Mouse (Mus musculus): ENCODE data around the gene Ctdnep1. TPM values are rescaled to one million over a fixed set of nuclear protein-coding genes. Genes with fewer than 3 reads are reported as not detected.

The Ctdnep1 gene
- polyA plus RNA-seq, 1 experiment from 2014 or later, result 25.3 TPM

DNA sequence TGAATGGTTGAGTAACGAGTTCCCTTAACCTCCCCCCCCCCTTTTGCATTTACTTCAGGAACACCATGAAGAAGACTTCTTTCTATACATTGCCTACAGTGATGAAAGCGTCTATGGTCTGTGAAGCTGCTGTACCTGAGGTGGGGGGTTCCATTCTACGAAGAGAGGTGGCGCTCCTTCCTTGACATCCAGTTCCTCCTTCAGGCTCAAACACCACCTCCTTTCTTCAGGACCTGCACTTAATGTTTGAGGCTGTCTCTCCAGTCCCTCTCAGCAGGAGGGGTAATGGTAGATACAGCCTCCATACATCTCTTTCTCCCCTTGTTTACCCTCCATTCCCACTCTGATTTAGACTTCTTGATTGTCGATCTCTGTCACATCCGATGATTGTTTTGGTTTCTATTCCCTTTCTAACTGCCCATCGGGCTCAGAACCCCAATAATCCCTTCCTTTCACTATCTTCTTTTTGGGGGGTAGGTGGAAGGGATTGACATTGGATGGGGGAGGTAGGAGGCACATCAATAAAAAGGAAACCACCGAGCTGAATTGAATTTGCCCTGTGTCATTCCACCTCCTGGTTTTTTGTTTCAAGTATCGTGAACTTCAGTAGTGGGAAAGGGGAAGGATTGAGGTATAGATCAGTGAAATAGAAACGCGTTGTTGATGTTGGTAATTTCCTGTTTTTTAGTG is 13.6 kb downstream of the Ctdnep1 start:
- no peak overlapping the region for H3K27ac ChIP-seq (replicated peaks)
- H3K36me3 ChIP-seq (replicated peaks), result peaks cover 50% of the 10 kb centered on the region
- DNase-seq (ENCODE audit: low spot score), result no peak
- H3K4me3 ChIP-seq, result peak overlapping the region; percentile 99
- H3K9me3 ChIP-seq, result no peaks in the 10 kb centered on the region
- H3K4me1 ChIP-seq, result peaks cover 40% of the 10 kb centered on the region
- no peaks in the 10 kb centered on the region for H3K27me3 ChIP-seq (replicated peaks; ENCODE audit: low read depth, poor library complexity, severe bottlenecking)
- 83% methylated on average over 11 of the region's 11 CpGs for WGBS

DNA sequence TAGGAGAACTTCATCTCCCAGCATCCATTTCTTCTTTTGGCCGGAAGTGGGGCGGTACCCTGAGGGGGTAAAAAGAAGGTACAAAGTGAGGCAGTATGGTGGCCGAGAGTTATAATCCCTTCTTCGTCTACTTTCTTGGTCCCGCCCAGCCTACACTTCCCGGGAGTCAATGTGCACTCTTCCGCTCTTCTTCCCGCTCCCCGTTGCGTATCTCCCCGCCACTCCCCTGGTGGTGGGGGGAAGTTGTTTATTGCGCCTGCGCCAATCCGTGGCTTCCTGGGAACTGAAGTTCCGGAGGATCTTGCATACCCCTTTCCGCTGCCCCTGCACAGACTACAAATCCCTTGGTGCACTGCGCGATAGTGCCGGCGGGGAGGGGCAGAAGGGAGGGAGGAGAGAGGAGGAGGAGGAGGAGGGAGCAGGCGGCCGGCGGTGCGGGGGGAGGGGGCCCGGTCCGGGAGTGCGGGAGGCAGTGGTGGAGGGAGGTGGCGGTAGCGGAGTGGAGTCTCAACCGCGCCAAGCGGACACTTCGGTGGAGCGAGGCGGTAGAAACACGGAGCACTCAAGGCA is 14.5 kb downstream of the Ctdnep1 start, which contains the start of gene Phf23:
TSS of gene Phf23 (plus strand) at position 387 of the 570 bp plus-strand sequence.
- peak within 1 kb of the TSS; percentile 99 for H3K4me3 ChIP-seq
- peaks cover 47% of the 10 kb centered on the region for H3K36me3 ChIP-seq (replicated peaks)
- WGBS, result under 1% methylated on average over 36 of the region's 36 CpGs
- H3K9me3 ChIP-seq, result no peaks in the 10 kb centered on the region
- peak; percentile 99 for DNase-seq (ENCODE audit: low spot score)
- peak within 1 kb of the TSS; percentile 97 for H3K27ac ChIP-seq (replicated peaks)
- peaks cover 40% of the 10 kb centered on the region for H3K4me1 ChIP-seq
- no peaks in the 10 kb centered on the region for H3K27me3 ChIP-seq (replicated peaks; ENCODE audit: low read depth, poor library complexity, severe bottlenecking)

DNA sequence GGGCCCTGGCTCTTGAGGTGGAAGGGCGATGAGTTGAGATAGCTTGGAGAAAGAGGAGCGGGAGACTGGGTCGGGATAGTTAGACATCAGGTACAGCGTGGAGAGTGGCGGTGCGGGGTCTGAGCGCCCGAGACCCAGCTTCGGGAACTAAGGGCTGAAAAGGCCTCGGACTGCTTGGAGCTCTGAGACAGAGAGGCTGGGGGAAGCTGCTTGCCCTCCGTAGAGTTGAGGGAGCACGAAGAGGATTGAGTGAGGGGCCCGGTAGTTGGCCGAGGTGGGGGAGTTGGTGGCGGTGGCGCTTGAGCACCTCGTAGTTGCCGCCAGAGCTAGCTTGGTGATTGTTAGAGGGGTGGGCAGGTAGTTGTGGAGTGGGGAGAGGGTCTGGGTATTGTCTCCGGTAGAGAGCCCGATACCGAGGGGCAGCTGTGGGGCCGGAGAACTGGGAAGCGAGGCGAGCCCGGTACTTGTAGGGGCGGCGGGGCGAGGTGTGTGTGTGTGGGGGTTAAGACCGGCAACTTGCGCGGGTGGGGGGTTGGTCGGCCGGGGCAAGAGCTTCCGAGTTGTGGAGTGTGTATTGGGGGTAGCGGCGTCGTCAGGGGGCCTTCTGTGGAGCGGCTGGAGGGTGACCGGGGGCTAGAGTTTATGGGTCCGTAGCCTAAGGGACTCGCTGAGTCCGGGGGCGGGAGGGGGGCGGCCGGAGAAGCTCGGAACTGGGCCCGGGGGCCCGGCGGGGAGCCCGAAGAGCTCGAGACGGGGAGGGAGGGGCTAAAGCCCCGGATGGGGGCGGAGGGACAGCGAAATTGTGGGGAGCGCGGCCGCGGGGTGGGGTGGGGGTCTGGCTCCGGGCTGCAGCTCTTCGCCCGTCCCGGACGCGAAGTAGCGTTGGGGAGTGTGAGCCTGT is 15.5 kb downstream of the Ctdnep1 start:
- H3K36me3 ChIP-seq (replicated peaks), result peaks cover 47% of the 10 kb centered on the region
- H3K27ac ChIP-seq (replicated peaks), result peak overlapping the region; percentile 97
- 1% methylated on average over 66 of the region's 66 CpGs for WGBS
- peak overlapping the region; percentile 99 for H3K4me3 ChIP-seq
- peaks cover 40% of the 10 kb centered on the region for H3K4me1 ChIP-seq
- no peak for DNase-seq (ENCODE audit: low spot score)
- no peaks in the 10 kb centered on the region for H3K9me3 ChIP-seq
- no peaks in the 10 kb centered on the region for H3K27me3 ChIP-seq (replicated peaks; ENCODE audit: low read depth, poor library complexity, severe bottlenecking)

DNA sequence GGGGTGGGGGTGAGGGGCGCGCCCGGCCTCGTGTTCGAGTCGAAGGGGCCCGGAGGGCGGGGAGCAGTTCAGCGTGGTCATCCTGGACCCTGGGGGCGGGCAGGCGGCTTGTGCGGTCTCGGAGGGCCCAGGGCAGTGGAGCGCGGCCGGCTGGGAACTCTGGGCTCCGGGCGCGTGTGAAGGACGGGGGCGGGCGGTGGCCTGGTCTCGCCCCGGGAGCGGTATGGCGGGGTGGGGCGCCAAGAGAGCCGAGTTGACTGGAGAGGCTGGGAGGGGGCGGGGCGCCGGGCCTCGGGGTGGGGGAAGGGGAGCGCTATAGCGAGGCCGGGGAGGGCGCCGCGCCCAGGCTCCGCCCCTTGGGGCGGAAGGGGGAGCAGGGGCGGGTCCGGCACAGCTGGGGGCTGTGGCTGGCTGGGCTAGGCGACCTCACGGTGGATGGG is 16.1 kb downstream of the Ctdnep1 start:
- H3K9me3 ChIP-seq, result no peaks in the 10 kb centered on the region
- peak overlapping the region; percentile 99 for H3K4me3 ChIP-seq
- H3K27ac ChIP-seq (replicated peaks), result peak overlapping the region; percentile 97
- peaks cover 47% of the 10 kb centered on the region for H3K4me1 ChIP-seq
- DNase-seq (ENCODE audit: low spot score), result peak; percentile 96
- no peaks in the 10 kb centered on the region for H3K27me3 ChIP-seq (replicated peaks; ENCODE audit: low read depth, poor library complexity, severe bottlenecking)
- 2% methylated on average over 44 of the region's 44 CpGs for WGBS
- H3K36me3 ChIP-seq (replicated peaks), result peaks cover 50% of the 10 kb centered on the region

DNA sequence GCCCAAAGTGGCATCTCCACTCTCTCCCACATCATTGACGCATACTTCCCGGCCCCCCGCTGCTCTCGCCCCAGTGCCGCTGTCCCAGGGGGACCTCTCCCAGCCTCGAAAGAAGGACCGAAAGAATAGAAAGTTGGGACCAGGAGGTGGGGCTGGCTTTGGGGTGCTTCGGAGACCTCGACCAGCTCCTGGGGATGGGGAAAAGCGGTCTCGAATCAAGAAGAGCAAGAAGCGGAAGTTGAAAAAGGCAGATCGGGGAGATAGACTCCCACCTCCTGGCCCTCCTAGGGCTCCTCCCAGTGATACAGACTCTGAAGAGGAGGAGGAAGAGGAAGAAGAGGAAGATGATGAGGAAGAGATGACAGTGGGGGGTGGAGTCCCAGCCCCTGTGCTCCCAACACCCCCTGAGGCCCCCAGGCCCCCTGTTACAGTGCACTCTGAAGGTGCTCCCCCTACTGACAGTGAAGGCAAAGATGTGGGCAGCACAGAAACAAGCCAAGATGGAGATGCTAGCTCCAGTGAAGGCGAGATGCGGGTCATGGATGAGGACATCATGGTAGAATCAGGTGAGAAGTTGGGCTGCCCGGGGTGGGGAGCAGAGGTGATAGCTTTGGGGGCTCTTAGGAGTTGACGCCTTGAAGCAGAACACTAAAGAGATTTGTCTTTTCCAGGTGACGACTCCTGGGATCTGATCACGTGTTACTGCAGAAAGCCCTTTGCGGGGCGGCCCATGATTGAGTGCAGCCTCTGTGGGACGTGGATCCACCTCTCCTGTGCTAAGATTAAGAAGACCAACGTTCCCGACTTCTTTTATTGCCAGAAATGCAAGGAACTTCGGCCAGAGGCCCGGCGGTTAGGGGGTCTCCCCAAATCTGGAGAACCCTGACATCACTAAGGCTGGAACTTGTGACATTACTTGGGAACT is 17.9 kb downstream of the Ctdnep1 start:
- 94% methylated on average over 27 of the region's 27 CpGs for WGBS
- Histone ChIP-seq H3K4me1 (peaks cover 55% of the 10 kb centered on the region), H3K27ac (replicated peaks) (no peak overlapping the region; the same call in 1 of the 2 replicates), H3K9me3 (no peaks in the 10 kb centered on the region), H3K27me3 (replicated peaks; ENCODE audit: low read depth, poor library complexity, severe bottlenecking) (no peaks in the 10 kb centered on the region), H3K36me3 (replicated peaks) (peaks cover 43% of the 10 kb centered on the region), H3K4me3 (peak overlapping the region; percentile 99; the same call in 1 of the 2 replicates)
- DNase-seq (ENCODE audit: low spot score), result no peak

DNA sequence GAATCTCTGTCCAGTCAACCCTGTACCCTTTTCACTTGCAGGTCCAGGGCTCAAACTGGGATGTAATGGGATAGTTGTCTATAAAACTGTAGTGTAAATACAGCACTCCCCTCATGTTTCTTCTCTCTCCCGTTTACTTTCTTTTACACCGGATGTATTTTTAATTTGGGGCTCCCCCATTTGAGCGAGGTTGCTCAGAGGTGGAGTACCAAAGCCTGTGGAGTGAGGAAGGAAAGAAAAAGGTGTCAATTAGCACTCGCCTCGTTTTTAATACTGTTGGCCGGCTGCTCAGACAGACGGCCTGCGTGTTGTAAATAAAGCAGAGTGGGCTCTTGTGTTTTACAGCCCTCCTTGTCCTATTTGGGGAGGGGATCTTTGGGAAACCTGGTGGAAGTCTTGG is 18.7 kb downstream of the Ctdnep1 start:
- WGBS, result 83% methylated on average over 8 of the region's 8 CpGs
- Histone ChIP-seq H3K4me1 (peaks cover 50% of the 10 kb centered on the region), H3K9me3 (no peaks in the 10 kb centered on the region), H3K27me3 (replicated peaks; ENCODE audit: low read depth, poor library complexity, severe bottlenecking) (no peaks in the 10 kb centered on the region), H3K4me3 (peak overlapping the region; percentile 99), H3K27ac (replicated peaks) (no peak overlapping the region), H3K36me3 (replicated peaks) (peaks cover 41% of the 10 kb centered on the region)
- DNase-seq (ENCODE audit: low spot score), result no peak

DNA sequence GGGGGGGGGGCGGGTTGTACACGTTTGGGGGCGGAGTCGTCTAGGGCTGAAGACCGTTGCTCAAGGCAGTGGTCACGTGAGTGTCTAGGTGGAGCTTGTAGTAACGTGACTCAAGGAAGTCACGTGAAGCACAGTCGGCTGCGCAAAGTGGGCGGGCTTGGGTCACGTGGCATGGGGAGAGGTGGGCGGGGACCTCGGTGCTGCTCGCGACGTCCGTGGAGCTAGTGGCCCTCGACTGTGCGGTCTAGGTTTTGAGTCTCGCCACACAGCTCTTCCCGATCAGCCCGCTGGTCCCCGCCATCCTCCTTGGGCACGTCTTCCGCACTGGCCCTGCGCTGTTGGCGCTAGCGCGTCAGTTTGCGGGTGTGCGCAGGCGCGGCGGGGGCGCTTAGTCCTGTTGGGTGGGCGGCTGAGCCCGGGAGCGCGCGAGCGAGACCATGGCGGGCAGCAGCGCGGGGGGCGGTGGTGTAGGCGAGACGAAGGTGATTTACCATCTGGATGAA is 19.5 kb downstream of the Ctdnep1 start, which contains the start of gene Dvl2:
TSS of gene Dvl2 (plus strand) at position 200 of the 503 bp plus-strand sequence.
- peak within 1 kb of the TSS; percentile 99 for H3K4me3 ChIP-seq
- no peaks in the 10 kb centered on the region for H3K27me3 ChIP-seq (replicated peaks; ENCODE audit: low read depth, poor library complexity, severe bottlenecking)
- H3K9me3 ChIP-seq, result no peaks in the 10 kb centered on the region
- peak within 1 kb of the TSS; percentile 94 for H3K27ac ChIP-seq (replicated peaks)
- DNase-seq (ENCODE audit: low spot score), result peak; percentile 96
- H3K36me3 ChIP-seq (replicated peaks), result peaks cover 47% of the 10 kb centered on the region
- WGBS, result under 1% methylated on average over 48 of the region's 48 CpGs
- H3K4me1 ChIP-seq, result peaks cover 46% of the 10 kb centered on the region

DNA sequence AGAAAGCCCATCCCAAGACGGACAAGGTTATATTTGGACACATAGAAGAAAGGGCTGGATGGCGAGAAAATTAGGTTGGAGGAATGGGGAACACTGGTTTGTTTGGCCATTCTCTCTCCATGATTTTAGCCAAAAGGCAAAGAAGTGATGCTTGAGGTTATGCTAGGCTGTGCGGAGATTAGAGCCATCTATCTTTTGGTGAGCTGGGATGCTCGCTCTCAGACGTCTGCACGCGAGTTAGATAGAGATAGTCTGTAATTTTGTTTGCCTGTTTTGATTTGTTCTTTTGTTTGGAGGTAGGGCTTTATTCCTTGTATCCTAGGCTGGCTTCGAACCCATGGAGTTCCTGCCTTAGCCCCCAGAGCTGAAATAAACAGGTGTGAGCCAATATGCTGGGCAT is 20.2 kb downstream of the Ctdnep1 start:
- H3K9me3 ChIP-seq, result no peaks in the 10 kb centered on the region
- H3K27ac ChIP-seq (replicated peaks), result peak overlapping the region; percentile 94
- WGBS, result 15% methylated on average over 8 of the region's 8 CpGs
- H3K27me3 ChIP-seq (replicated peaks; ENCODE audit: low read depth, poor library complexity, severe bottlenecking), result no peaks in the 10 kb centered on the region
- H3K4me1 ChIP-seq, result peaks cover 46% of the 10 kb centered on the region
- H3K4me3 ChIP-seq, result peak overlapping the region; percentile 99
- peaks cover 54% of the 10 kb centered on the region for H3K36me3 ChIP-seq (replicated peaks)
- DNase-seq (ENCODE audit: low spot score), result no peak

DNA sequence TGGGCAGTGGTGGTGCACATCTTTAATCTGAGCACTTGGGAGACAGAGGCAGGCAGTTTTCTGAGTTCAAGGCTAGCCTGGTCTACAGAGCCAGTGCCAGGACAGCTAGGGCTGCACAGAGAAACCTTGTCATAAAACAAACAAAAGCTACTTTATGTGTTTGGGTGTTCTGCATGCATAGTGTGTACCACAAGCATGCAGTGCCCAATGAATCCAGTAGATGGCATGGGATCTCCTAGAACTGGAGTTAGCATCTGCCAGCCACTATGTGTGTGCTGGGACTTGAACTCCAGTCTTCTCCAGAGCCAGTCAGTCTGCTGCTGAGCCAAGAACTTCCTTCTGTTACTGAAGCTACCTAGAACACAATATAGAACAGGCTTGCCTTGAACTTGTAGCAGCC is 20.9 kb downstream of the Ctdnep1 start:
- peaks cover 61% of the 10 kb centered on the region for H3K36me3 ChIP-seq (replicated peaks)
- no peak overlapping the region for H3K27ac ChIP-seq (replicated peaks)
- H3K4me3 ChIP-seq, result peak overlapping the region; percentile 99
- DNase-seq (ENCODE audit: low spot score), result peak; percentile 50
- peaks cover 46% of the 10 kb centered on the region for H3K4me1 ChIP-seq
- no peaks in the 10 kb centered on the region for H3K9me3 ChIP-seq
- no peaks in the 10 kb centered on the region for H3K27me3 ChIP-seq (replicated peaks; ENCODE audit: low read depth, poor library complexity, severe bottlenecking)

DNA sequence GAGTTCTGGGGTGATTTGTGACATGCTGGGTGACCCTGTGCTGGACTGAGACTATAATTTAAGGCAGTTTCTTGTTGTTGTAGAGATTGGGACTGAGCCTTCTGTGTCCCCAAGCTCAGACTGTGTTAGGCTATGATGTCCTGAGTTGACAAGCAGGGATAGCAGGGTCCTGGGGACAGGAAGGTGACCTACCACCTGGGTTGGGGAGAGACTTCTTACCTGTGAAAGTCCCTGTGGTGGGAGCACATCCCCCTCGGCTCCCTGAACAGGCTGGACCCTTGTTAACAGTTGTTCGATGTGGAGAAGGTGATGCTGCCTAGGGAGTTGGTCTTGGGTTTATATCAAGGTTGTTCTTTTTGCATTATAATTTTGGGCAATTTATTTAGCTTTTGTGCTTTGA is 21.5 kb downstream of the Ctdnep1 start:
- peak overlapping the region; percentile 99 for H3K4me3 ChIP-seq
- peaks cover 42% of the 10 kb centered on the region for H3K4me1 ChIP-seq
- no peak for DNase-seq (ENCODE audit: low spot score)
- H3K27ac ChIP-seq (replicated peaks), result no peak overlapping the region
- peaks cover 67% of the 10 kb centered on the region for H3K36me3 ChIP-seq (replicated peaks)
- H3K27me3 ChIP-seq (replicated peaks; ENCODE audit: low read depth, poor library complexity, severe bottlenecking), result no peaks in the 10 kb centered on the region
- 96% methylated on average over 2 of the region's 2 CpGs for WGBS
- no peaks in the 10 kb centered on the region for H3K9me3 ChIP-seq

DNA sequence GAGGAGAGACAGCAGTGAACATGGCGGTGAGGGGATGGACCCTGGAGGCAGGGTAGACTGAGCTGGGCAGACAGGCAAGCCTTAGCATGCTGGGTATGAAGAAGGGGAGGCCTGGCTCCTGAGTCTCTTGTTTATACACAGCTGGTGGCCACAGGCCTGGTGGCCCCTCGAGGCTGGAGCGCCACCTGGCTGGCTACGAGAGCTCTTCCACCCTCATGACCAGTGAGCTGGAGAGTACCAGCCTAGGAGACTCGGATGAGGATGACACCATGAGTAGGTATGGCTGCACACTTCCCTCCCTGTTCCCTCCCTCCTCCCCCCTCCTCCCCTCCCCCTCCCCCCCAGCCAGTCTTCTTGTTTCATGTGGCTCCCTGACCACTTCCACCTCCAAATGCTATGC is 24.6 kb downstream of the Ctdnep1 start:
- Histone ChIP-seq H3K9me3 (no peaks in the 10 kb centered on the region), H3K4me3 (no peak overlapping the region), H3K27me3 (replicated peaks; ENCODE audit: low read depth, poor library complexity, severe bottlenecking) (no peaks in the 10 kb centered on the region), H3K36me3 (replicated peaks) (peaks cover 70% of the 10 kb centered on the region), H3K27ac (replicated peaks) (no peak overlapping the region), H3K4me1 (peaks cover 26% of the 10 kb centered on the region)
- 56% methylated on average over 5 of the region's 5 CpGs for WGBS
- DNase-seq (ENCODE audit: low spot score), result no peak
